Mouse (Mus musculus): ENCODE results near the gene Fgr.

GRCm38 (mm10) chr4:132973186-132973585 lies 709 bp upstream of the Fgr start:
- TF ChIP-seq CTCF (IDR thresholded peaks at IDR 0.05; ENCODE audit: low read depth) (no peak), EP300 (IDR thresholded peaks at IDR 0.05; ENCODE audit: low read depth) (no peak)

Data from heart, postnatal 0 days (tissue).